ENCODE assay signal across 28 mouse cellular contexts in genomic region chr2:70503436-70503835, GRCm38 (mm10). TPM values are rescaled to one million over a fixed set of nuclear protein-coding genes. Genes with fewer than 3 reads are reported as not detected.
DNase-seq lines count a peak whose midpoint lies in the region; ATAC-seq and TF ChIP-seq lines count a peak whose summit lies in the region.
"Had no signal": no experiment of that assay in that cellular context is flagged by ENCODE, and none has a peak within 500 bp of the region (broad histone marks: within the 10 kb centered on the region; RNA-seq: fewer than 3 reads in every experiment).

No protein-coding gene starts in this region.

- H3K27me3 ChIP-seq in MEL (ENCODE audit: control insufficient read depth in 1 of 2, insufficient read depth in 2 of 2, low read length in 2 of 2) = no peaks in the 10 kb centered on the region
- H3K27me3 ChIP-seq in splenic B cell, adult 2 months (ENCODE audit: control insufficient read depth, insufficient read depth, low read length, poor library complexity, severe bottlenecking) = 0 out of 2 replicates have a peak, but pooled peaks cover 1% of the 10 kb centered on the region
- 0 out of 2 replicates have a peak, but pooled peaks cover 8% of the 10 kb centered on the region for H3K27me3 ChIP-seq in limb, embryonic 10.5 days (ENCODE audit: low read depth, poor library complexity, severe bottlenecking)
- H3K27me3 ChIP-seq: Patski had no signal

- peak; percentile 45 for ATAC-seq in megakaryocyte, adult 5-6 weeks (ENCODE audit: poor library complexity, severe bottlenecking)
- ATAC-seq: CD4-positive, CD25-positive, alpha-beta regulatory T cell, adult 4 months; forebrain, embryonic 14.5 days; forebrain, postnatal 0 days; Patski had no signal

- H3K4me3 ChIP-seq in MEL (ENCODE audit: control insufficient read depth in 1 of 2, insufficient read depth in 1 of 2, low read depth in 2 of 2, low read length in 2 of 2) = no peak overlapping the region
- H3K4me3 ChIP-seq in limb, embryonic 10.5 days = no peak overlapping the region
- H3K4me3 ChIP-seq: embryonic facial prominence, embryonic 12.5 days; embryonic facial prominence, embryonic 15.5 days; gastrocnemius, adult 2 months; heart, adult 2 months; heart, embryonic 10.5 days; heart, embryonic 13.5 days had no signal

- TF ChIP-seq EP300 in MEL (IDR thresholded peaks at IDR 0.05; ENCODE audit: low read depth in 1 of 2, low read length in 2 of 2) = no peak

- no peaks in the 10 kb centered on the region for H3K4me1 ChIP-seq in MEL (ENCODE audit: control insufficient read depth in 1 of 2, insufficient read depth in 2 of 2, low read length in 2 of 2)
- H3K4me1 ChIP-seq in limb, embryonic 10.5 days = peaks cover 4% of the 10 kb centered on the region

- WGBS in limb, embryonic 10.5 days = 87% methylated on average over 10 of the region's 10 CpGs

- H3K79me2 ChIP-seq in MEL (ENCODE audit: control insufficient read depth, insufficient read depth, low read length, poor library complexity) = no peaks in the 10 kb centered on the region

- TF ChIP-seq RAD21 in MEL (IDR thresholded peaks at IDR 0.05; ENCODE audit: low read depth, low read length) = no peak

- H3K36me3 ChIP-seq in MEL (ENCODE audit: control insufficient read depth in 1 of 2, insufficient read depth in 2 of 2, low read length in 2 of 2) = no peaks in the 10 kb centered on the region
- H3K36me3 ChIP-seq in splenic B cell, adult 2 months (ENCODE audit: control insufficient read depth, insufficient read depth, low read length, poor library complexity, severe bottlenecking) = no peaks in the 10 kb centered on the region
- no peaks in the 10 kb centered on the region for H3K36me3 ChIP-seq in limb, embryonic 10.5 days
- H3K36me3 ChIP-seq: embryonic facial prominence, embryonic 12.5 days; embryonic facial prominence, embryonic 15.5 days; heart, embryonic 10.5 days; heart, embryonic 13.5 days had no signal

- H3K9ac ChIP-seq in MEL (ENCODE audit: control insufficient read depth, low read depth, low read length, poor library complexity, severe bottlenecking) = no peak overlapping the region
- H3K9ac ChIP-seq: embryonic facial prominence, embryonic 12.5 days; embryonic facial prominence, embryonic 15.5 days; forebrain, postnatal 0 days; heart, embryonic 13.5 days; hindbrain, embryonic 14.5 days had no signal

- TF ChIP-seq POLR2A in MEL (IDR thresholded peaks at IDR 0.05; ENCODE audit: control insufficient read depth in 1 of 2, insufficient read depth in 1 of 2, low read depth in 1 of 2, low read length in 2 of 2, poor library complexity in 1 of 2) = no peak

- no peaks in the 10 kb centered on the region for H3K9me3 ChIP-seq in MEL (replicated peaks; ENCODE audit: insufficient read depth, low read length)
- H3K9me3 ChIP-seq in limb, embryonic 10.5 days (replicated peaks) = no peaks in the 10 kb centered on the region
- H3K9me3 ChIP-seq: embryonic facial prominence, embryonic 12.5 days; embryonic facial prominence, embryonic 15.5 days; heart, embryonic 10.5 days; heart, embryonic 13.5 days had no signal

- no peak overlapping the region for H3K27ac ChIP-seq in MEL (ENCODE audit: control insufficient read depth, low read depth, low read length)
- no peak overlapping the region for H3K27ac ChIP-seq in limb, embryonic 10.5 days
- H3K27ac ChIP-seq: embryonic facial prominence, embryonic 12.5 days; embryonic facial prominence, embryonic 15.5 days; gastrocnemius, adult 2 months; heart, adult 2 months; heart, embryonic 10.5 days; hindbrain, embryonic 14.5 days had no signal

- TF ChIP-seq CTCF in MEL (IDR thresholded peaks at IDR 0.05 in 2 of 3, conservative IDR thresholded peaks at IDR 0.05 in 1 of 3; ENCODE audit: control insufficient read depth in 1 of 3, insufficient read depth in 1 of 3, low read depth in 2 of 3, low read length in 3 of 3, poor library complexity in 1 of 3, severe bottlenecking in 1 of 3) = no peak

- DNase-seq in A20 (ENCODE audit: low read depth, low spot score) = peak; percentile 22
- peak; percentile 1 for DNase-seq in MEL (ENCODE audit: low read depth, low spot score)
- peak; percentile 45 for DNase-seq in splenic B cell, adult 2 months (ENCODE audit: low read depth, low spot score)
- no peak for DNase-seq in limb, embryonic 10.5 days (ENCODE audit: low spot score)
- no peak for DNase-seq in layer of hippocampus, adult 9-11 months
- DNase-seq in right cerebral cortex, postnatal 4 days = no peak
- DNase-seq: adrenal gland, postnatal 10 days; adrenal gland, postnatal 36 days; cerebellum, adult 18-20 months; cerebellum, adult 9-10 months; cerebellum, postnatal 14 days; forebrain, postnatal 0 days; gastrocnemius, adult 2 months; gastrocnemius, postnatal 14 days; heart, adult 2 months; heart, postnatal 14 days; heart, postnatal 4 days had no signal

TF ChIP-seq in MEL, 35 proteins besides CTCF, POLR2A, EP300 and RAD21:
- TF ChIP-seq E2F4 (IDR thresholded peaks at IDR 0.05; ENCODE audit: borderline replicate concordance, low read depth, low read length) (no peak), ZMIZ1 (IDR thresholded peaks at IDR 0.05; ENCODE audit: low read depth, low read length) (no peak), ELF1 (IDR thresholded peaks at IDR 0.05; ENCODE audit: low read depth, low read length) (no peak), UBTF (IDR thresholded peaks at IDR 0.05; ENCODE audit: borderline replicate concordance, insufficient read depth, low read depth, low read length) (no peak), CHD1 (IDR thresholded peaks at IDR 0.05; ENCODE audit: low read depth, low read length) (no peak)

RNA-seq across cellular contexts. Expression of gene Erich2, which starts 5.2 kb away (rescaled TPM):
- total RNA-seq in MEL (2012; rRNA removed) = not detected in 2 replicates
- not detected for polyA plus RNA-seq in MEL (2012; ENCODE audit: insufficient read depth in 1 of 2, insufficient read length in 2 of 2, low read depth in 1 of 2, low replicate concordance in 2 of 2, missing spikeins in 1 of 2)
- total RNA-seq in megakaryocyte, adult 5-6 weeks (2015) = not detected in 2 replicates
- not detected in 2 replicates for total RNA-seq in megakaryocyte, adult 5-6 weeks (2017)
- 0.19 and 0.59 TPM in 2 replicates for polyA plus RNA-seq in limb, embryonic 10.5 days (2016; fragmentation: Nextera tagmentation; extraction: Ambion mirVana)
- total RNA-seq: ES-E14; gastrocnemius, adult 2 months; gastrocnemius, postnatal 14 days; heart, adult 2 months had no signal
- polyA plus RNA-seq: CD4-positive, CD25-positive, alpha-beta regulatory T cell, adult 4 months had no signal

RNA-seq across cellular contexts. Expression of gene Sp5, which starts 28.7 kb away (rescaled TPM):
- not detected in 2 replicates for total RNA-seq in MEL (2012; rRNA removed)
- not detected for polyA plus RNA-seq in MEL (2012; ENCODE audit: insufficient read depth in 1 of 2, insufficient read length in 2 of 2, low read depth in 1 of 2, low replicate concordance in 2 of 2, missing spikeins in 1 of 2)
- not detected in 2 replicates for total RNA-seq in megakaryocyte, adult 5-6 weeks (2015)
- total RNA-seq in megakaryocyte, adult 5-6 weeks (2017) = not detected in 2 replicates
- polyA plus RNA-seq in limb, embryonic 10.5 days (2016; fragmentation: Nextera tagmentation; extraction: Ambion mirVana) = 2.2 and 3.1 TPM in 2 replicates
- total RNA-seq: gastrocnemius, adult 2 months; gastrocnemius, postnatal 14 days; heart, adult 2 months had no signal
- polyA plus RNA-seq: CD4-positive, CD25-positive, alpha-beta regulatory T cell, adult 4 months; Patski had no signal

RNA-seq across cellular contexts. Expression of gene Gad1, which starts 49.4 kb away (rescaled TPM):
- total RNA-seq in MEL (2012; rRNA removed) = not detected in 2 replicates
- not detected for polyA plus RNA-seq in MEL (2012; ENCODE audit: insufficient read depth in 1 of 2, insufficient read length in 2 of 2, low read depth in 1 of 2, low replicate concordance in 2 of 2, missing spikeins in 1 of 2)
- total RNA-seq in megakaryocyte, adult 5-6 weeks (2015) = not detected in 2 replicates
- total RNA-seq in megakaryocyte, adult 5-6 weeks (2017) = not detected in 2 replicates
- polyA plus RNA-seq in limb, embryonic 10.5 days (2016; fragmentation: Nextera tagmentation; extraction: Ambion mirVana) = 0.30 and 0.40 TPM in 2 replicates
- polyA plus RNA-seq: C2C12 had no signal

Comparison
In these comparisons a context has a peak if more than half of its experiments do, and no peak if none do; other contexts are left out.
1. DNase-seq: peak in A20 (single experiment), MEL (single experiment) and splenic B cell, adult 2 months (single experiment); none in limb, embryonic 10.5 days (single experiment), layer of hippocampus, adult 9-11 months (single experiment) and right cerebral cortex, postnatal 4 days (single experiment).